Mouse (Mus musculus) lung, adult 2 months (tissue): ENCODE results near the gene Nr4a1. TPM values are rescaled to one million over a fixed set of nuclear protein-coding genes. Genes with fewer than 3 reads are reported as not detected.
A peak's percentile ranks its signal among the peaks of the same experiment; 100 is the strongest.

Experiments
- DNase-seq: peaks from one replicate; pipeline ENCODE4 v3.0.0; 2022
- H3K4me1 ChIP-seq: fragments of 200-500 bp; 2 replicates; pipeline ENCODE4 v1.6.1; 2011; ENCODE audit warnings: low read length; ENCODE audit not compliant: control insufficient read depth, insufficient read depth
- H3K4me3 ChIP-seq: fragments of 200-500 bp; replicated peaks from 2 replicates; pipeline ENCODE3; 2011; ENCODE audit warnings: low read depth, mild to moderate bottlenecking, control low read depth, low read length; ENCODE audit errors: extremely low read depth
- CTCF ChIP-seq: fragments of 200-500 bp; IDR thresholded peaks from 2 replicates; pipeline ENCODE4 v1.5.1; 2011; ENCODE audit warnings: mild to moderate bottlenecking, low read length, control low read depth; ENCODE audit not compliant: insufficient read depth
- POLR2A ChIP-seq: fragments of 200-500 bp; IDR thresholded peaks from 2 replicates; pipeline ENCODE4 v1.6.1; 2011; ENCODE audit warnings: low read depth, mild to moderate bottlenecking, control low read depth, low read length, borderline replicate concordance; ENCODE audit errors: extremely low read depth
- WGBS: fragments of 180-500 bp; shearing (Covaris S2); methylation state at CpG from one replicate; pipeline ENCODE4 v1.1.7; 2018; 5-methylcytosine and 5-hydroxymethylcytosine counted together
- polyA plus RNA-seq: library from polyadenylated mRNA; depleted of rRNA; stranded (reverse); fragments of >200 nt; gene quantifications from 2 replicates; pipeline ENCODE4 v1.2.3, GENCODE M21; 2012

Gene Nr4a1
- polyA plus RNA-seq, 1 experiment: 40.0 TPM

GRCm38 (mm10) chr15:101282471-101282870 is 28.4 kb downstream of the Nr4a1 start:
- WGBS: 64% methylated on average over 5 of the region's 5 CpGs
- DNase-seq: no peak
- Histone ChIP-seq H3K4me3 (no peak overlapping the region), H3K4me1 (peaks cover 2% of the 10 kb centered on the region; the same call in 1 of the 2 replicates)
- TF ChIP-seq POLR2A: no peak
- no peak for TF ChIP-seq CTCF

DNA sequence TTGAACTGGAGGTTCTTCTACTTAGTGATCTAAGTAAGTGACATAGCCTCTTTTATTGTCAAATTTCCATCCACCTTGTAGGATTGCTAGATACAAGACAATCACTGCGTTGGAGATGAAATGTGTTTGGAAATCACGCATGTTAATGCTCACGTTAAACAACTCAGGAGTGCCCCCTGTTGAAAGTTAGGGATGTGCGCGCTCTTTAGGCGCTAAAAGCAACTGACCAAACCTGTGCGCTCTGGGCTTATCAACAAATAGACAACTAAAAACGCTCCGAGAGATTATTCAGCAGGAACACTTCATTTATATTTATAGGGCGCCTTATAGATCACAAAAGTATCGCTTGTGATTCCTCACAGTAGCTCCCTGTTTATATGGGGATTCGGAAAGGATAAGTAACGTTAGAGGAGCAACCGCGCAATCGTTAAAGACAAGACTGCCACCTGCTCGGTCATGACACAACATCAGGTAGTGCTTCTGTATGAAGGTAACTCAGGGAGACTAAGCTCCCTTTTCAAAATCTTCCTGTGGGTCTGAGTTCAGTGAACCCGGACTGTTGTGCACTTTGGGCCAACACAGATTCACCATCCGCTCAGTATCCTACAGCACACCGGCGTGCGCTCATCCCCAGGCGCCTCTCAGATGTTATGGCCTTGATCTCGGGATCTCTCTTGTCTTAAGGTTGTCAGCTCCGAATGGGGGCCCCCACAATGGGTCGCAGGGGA is 29.3 kb downstream of the Nr4a1 start:
- under 1% methylated on average over 26 of the region's 26 CpGs for WGBS
- Histone ChIP-seq H3K4me3 (peak overlapping the region; percentile 66), H3K4me1 (peaks cover 2% of the 10 kb centered on the region; the same call in 1 of the 2 replicates)
- TF ChIP-seq CTCF: peak; percentile 64
- TF ChIP-seq POLR2A: no peak
- no peak for DNase-seq

GRCm38 (mm10) chr15:101283911-101284750 is 30.1 kb downstream of the Nr4a1 start, which contains the start of gene Atg101:
Gene Atg101, plus strand, starts transcription at chr15:101284272.
- DNase-seq: peak; percentile 88
- peak within 1 kb of the TSS; percentile 82 for H3K4me3 ChIP-seq
- WGBS: under 1% methylated on average over 61 of the region's 61 CpGs
- H3K4me1 ChIP-seq: peaks cover 2% of the 10 kb centered on the region; the same call in 1 of the 2 replicates
- peak; percentile 83 for TF ChIP-seq CTCF
- TF ChIP-seq POLR2A: peak; percentile 97

DNA sequence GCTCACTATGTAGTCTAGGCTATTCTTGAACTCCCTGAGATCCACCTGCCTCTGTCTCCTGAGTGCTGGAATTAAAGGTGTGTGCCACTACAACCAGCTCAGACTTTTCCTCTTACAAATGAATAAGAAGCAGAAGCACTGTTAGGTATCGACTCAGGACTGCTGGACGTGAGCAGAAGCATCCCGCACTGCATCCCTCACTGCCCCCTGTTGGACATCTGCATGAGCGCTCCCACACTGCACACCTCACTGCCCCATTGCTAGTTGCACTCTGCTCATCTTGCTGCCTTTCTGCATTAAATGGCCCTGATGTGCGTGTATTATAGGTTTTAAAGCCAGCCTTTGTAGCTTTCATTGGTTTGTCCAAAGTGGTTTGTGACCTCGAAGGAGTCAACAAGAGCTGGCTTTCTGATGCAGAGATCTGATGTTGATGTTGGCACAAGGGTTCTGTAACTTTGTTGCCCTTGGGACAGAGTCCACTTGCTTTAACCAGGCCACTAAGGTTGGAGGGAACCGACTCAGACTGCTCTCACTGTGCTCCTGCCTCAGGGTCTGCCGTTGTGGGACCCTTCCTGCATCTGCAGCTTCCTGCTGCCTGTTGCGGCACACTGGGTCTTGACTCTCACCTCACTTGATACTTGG is 32.2 kb downstream of the Nr4a1 start:
- 60% methylated on average over 9 of the region's 9 CpGs for WGBS
- TF ChIP-seq POLR2A (no peak), CTCF (peak; percentile 75)
- Histone ChIP-seq H3K4me3 (no peak overlapping the region), H3K4me1 (peaks cover 2% of the 10 kb centered on the region; the same call in 1 of the 2 replicates)
- no peak for DNase-seq

GRCm38 (mm10) chr15:101287361-101287760 is 33.3 kb downstream of the Nr4a1 start:
- 79% methylated on average over 6 of the region's 6 CpGs for WGBS
- Histone ChIP-seq H3K4me1 (peaks cover 2% of the 10 kb centered on the region; the same call in 1 of the 2 replicates), H3K4me3 (no peak overlapping the region)
- TF ChIP-seq POLR2A: no peak
- TF ChIP-seq CTCF: no peak
- DNase-seq: no peak

- DNase-seq: no peak
- no peak overlapping the region for H3K4me3 ChIP-seq
- 96% methylated on average over 15 of the region's 15 CpGs for WGBS
- no peak for TF ChIP-seq CTCF
- TF ChIP-seq POLR2A: no peak
- no peaks in the 10 kb centered on the region for H3K4me1 ChIP-seq
Observed at GRCm38 (mm10) chr15:101290354-101290753, 36.3 kb downstream of the Nr4a1 start.

GRCm38 (mm10) chr15:101292012-101292411 is 37.9 kb downstream of the Nr4a1 start:
- no peak for DNase-seq

DNA sequence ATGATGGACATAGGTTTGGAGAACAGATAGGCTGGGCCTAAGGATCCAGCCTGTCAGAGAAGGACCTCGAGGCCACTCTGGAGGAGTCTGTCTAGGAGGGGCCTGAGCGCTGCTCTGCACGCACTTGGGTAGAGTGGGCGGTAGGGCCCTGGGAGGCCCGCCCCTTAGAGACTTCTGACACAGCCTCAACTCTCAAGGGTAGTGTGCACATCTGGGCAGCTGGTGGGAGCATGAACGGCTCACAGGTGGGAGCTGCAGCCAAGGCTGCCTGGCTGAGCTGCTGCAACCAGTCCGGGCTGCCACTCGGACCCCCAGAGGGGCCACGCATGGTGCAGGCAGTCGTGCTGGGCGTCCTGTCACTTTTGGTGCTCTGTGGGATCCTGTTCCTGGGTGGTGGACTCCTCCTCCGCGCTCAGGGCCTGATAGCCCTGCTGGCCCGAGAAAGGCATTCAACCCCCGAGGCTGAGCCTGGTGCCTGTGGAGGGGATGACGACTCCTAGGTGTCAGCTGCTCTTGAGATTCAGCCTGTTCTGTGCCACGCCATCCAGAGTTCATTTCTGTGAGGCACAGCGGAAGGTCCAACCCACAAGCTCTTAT is 39.1 kb downstream of the Nr4a1 start, which contains the start of gene 6030408B16Rik:
TSS of gene 6030408B16Rik (plus strand) at position 188 of the 597 bp plus-strand sequence.
- Histone ChIP-seq H3K4me3 (peak within 1 kb of the TSS; percentile 57), H3K4me1 (no peaks in the 10 kb centered on the region)
- no peak for DNase-seq
- 48% methylated on average over 18 of the region's 18 CpGs for WGBS
- TF ChIP-seq POLR2A (peak; percentile 47; the same call in 1 of the 2 replicates), CTCF (no peak)

More at GRCm38 (mm10) chr15:101292012-101292411, 37.9 kb downstream of the Nr4a1 start:
- 39% methylated on average over 3 of the region's 3 CpGs for WGBS
- no peak for TF ChIP-seq POLR2A
- TF ChIP-seq CTCF: no peak
- Histone ChIP-seq H3K4me3 (no peak overlapping the region), H3K4me1 (no peaks in the 10 kb centered on the region)

DNA sequence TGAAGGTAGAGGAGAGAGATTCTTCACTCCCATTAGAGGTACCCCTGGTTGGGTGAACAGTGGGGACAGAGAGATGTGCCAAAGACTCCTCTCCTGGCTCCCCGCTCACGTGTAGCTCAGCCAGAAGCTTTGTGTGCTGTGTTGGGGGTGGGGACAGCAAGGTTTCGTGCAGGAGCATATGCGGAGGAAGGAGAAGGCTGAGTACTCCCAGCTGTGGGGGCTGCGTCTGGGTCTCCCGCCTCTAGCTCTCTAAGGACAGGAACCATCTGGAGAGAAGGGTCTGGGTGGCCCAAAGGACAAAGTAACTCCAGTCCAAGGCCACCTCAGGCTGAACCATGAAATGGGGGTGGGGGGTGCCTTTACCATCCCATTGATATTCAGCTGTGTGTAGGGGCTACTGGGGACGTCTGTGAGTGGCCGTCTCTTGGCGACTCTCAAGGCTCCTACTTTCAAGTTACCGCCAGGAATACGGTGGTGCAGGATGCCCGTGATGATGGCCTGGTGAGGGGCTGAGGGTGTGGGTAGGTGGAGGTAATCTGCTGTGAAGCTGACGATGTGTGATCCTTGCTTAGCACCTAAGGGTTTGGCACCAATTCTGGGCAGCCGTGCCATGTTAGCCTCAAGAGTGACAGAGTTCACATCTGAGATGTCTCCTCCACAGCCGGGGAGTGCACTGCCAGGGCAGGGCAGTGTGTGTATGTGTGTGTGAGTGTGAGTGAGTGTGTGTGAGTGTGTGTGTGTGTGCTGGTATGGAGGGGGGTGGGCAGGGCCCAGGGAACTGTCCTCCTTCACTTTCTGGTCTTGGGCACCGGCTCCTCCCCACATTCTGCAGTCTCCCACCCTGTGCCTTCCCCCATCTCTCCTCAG is 40.2 kb downstream of the Nr4a1 start:
- peaks cover under 1% of the 10 kb centered on the region; the same call in 1 of the 2 replicates for H3K4me1 ChIP-seq
- TF ChIP-seq CTCF: no peak
- TF ChIP-seq POLR2A: peak; percentile 33; the same call in 1 of the 2 replicates
- no peak for DNase-seq
- H3K4me3 ChIP-seq: peak overlapping the region; percentile 57
- 52% methylated on average over 16 of the region's 16 CpGs for WGBS
